Mouse (Mus musculus): Measurements from ENCODE around the gene Gabrr2.

- TF ChIP-seq CTCF (conservative IDR thresholded peaks at IDR 0.05; ENCODE audit: low read length): no peak
- TF ChIP-seq POU5F1 (IDR thresholded peaks at IDR 0.05; ENCODE audit: borderline replicate concordance, low read length): no peak
Measured at GRCm38 (mm10) chr4:33049601-33050000, 13.2 kb upstream of the Gabrr2 start.

Measured in E14TG2a.4 (cell line).